ENCODE assay signal across 20 mouse cellular contexts in genomic region chr4:53544889-53545288, GRCm38 (mm10).
DNase-seq lines count a peak whose midpoint lies in the region; ATAC-seq and TF ChIP-seq lines count a peak whose summit lies in the region.
"Had no signal": no experiment of that assay in that cellular context is flagged by ENCODE, and none has a peak within 500 bp of the region (broad histone marks: within the 10 kb centered on the region; RNA-seq: fewer than 3 reads in every experiment).

No protein-coding gene starts in this region.

- TF ChIP-seq CTCF in gastrocnemius, adult 2 months (IDR thresholded peaks at IDR 0.05) = peak; percentile 52
- TF ChIP-seq CTCF in kidney, postnatal 0 days (IDR thresholded peaks at IDR 0.05; ENCODE audit: low read depth) = peak; percentile 51; the same call in 1 of the 2 replicates

- 82% methylated on average over 1 of the region's 1 CpGs for WGBS in kidney, postnatal 0 days

- H3K9ac ChIP-seq in kidney, postnatal 0 days (ENCODE audit: low read depth, low read length) = no peak overlapping the region
- H3K9ac ChIP-seq: embryonic facial prominence, embryonic 13.5 days; heart, embryonic 13.5 days; liver, embryonic 13.5 days; midbrain, embryonic 15.5 days; neural tube, embryonic 12.5 days had no signal

- no peak overlapping the region for H3K4me3 ChIP-seq in gastrocnemius, adult 2 months
- no peak overlapping the region for H3K4me3 ChIP-seq in kidney, postnatal 0 days (replicated peaks; ENCODE audit: low read depth, low read length)
- H3K4me3 ChIP-seq: embryonic facial prominence, embryonic 13.5 days; forebrain, embryonic 10.5 days; heart, embryonic 13.5 days; liver, embryonic 13.5 days; midbrain, embryonic 15.5 days; neural tube, embryonic 12.5 days had no signal

- no peak overlapping the region for H3K4me2 ChIP-seq in kidney, postnatal 0 days (ENCODE audit: low read length)
- H3K4me2 ChIP-seq: embryonic facial prominence, embryonic 13.5 days; heart, embryonic 13.5 days; liver, embryonic 13.5 days; midbrain, embryonic 15.5 days; neural tube, embryonic 12.5 days had no signal

- H3K27ac ChIP-seq in gastrocnemius, adult 2 months = 0 out of 2 replicates have a peak overlapping the region, but pooled peaks have one; percentile 24
- H3K27ac ChIP-seq in kidney, postnatal 0 days = no peak overlapping the region
- H3K27ac ChIP-seq: embryonic facial prominence, embryonic 13.5 days; forebrain, embryonic 10.5 days; heart, embryonic 13.5 days; liver, embryonic 13.5 days; midbrain, embryonic 15.5 days; neural tube, embryonic 12.5 days had no signal

- DNase-seq in gastrocnemius, adult 2 months = no peak
- DNase-seq in gastrocnemius, postnatal 14 days = no peak
- DNase-seq in kidney, postnatal 0 days (ENCODE audit: low spot score) = no peak
- no peak for DNase-seq in kidney, adult 18-20 months
- peak; percentile 7 for DNase-seq in retina, embryonic 14.5 days (ENCODE audit: low spot score)
- no peak for DNase-seq in retina, postnatal 1 day
- DNase-seq in frontal cortex, adult 2 months (ENCODE audit: extremely low spot score in 1 of 2, low spot score in 1 of 2) = no peak
- no peak for DNase-seq in c-Kit-positive CD71-positive TER-119-positive erythroid progenitor cells, embryonic 14.5 days (ENCODE audit: low spot score)
- DNase-seq: adrenal gland, postnatal 10 days; cerebellum, postnatal 36 days; layer of hippocampus, adult 9-11 months; liver, embryonic 13.5 days; spleen, adult 18-20 months; thymus, postnatal 36 days had no signal

- no peaks in the 10 kb centered on the region for H3K4me1 ChIP-seq in kidney, postnatal 0 days (replicated peaks; ENCODE audit: insufficient read depth, low read length)
- H3K4me1 ChIP-seq: embryonic facial prominence, embryonic 13.5 days; forebrain, embryonic 10.5 days; midbrain, embryonic 15.5 days; neural tube, embryonic 12.5 days had no signal

- no peaks in the 10 kb centered on the region for H3K9me3 ChIP-seq in kidney, postnatal 0 days (replicated peaks; ENCODE audit: low read length)
- H3K9me3 ChIP-seq: embryonic facial prominence, embryonic 13.5 days; forebrain, embryonic 10.5 days; heart, embryonic 13.5 days; liver, embryonic 13.5 days; midbrain, embryonic 15.5 days; neural tube, embryonic 12.5 days had no signal

- intact Hi-C loops in gastrocnemius, adult 2 months (cut with DNase I) = loop anchor here (5.0 kb wide), 2 partner anchors 47 to 163 kb away; no protein-coding TSS in a partner anchor
- intact Hi-C loops in gastrocnemius, postnatal 14 days (cut with DNase I; ENCODE audit: low total_unique reads) = no loop called here

- ATAC-seq in kidney, postnatal 0 days (replicated peaks; ENCODE audit: low FRiP score, low read depth) = no peak
- ATAC-seq: hindbrain, embryonic 16.5 days; midbrain, embryonic 15.5 days had no signal

- H3K27me3 ChIP-seq in kidney, postnatal 0 days (ENCODE audit: insufficient read depth, low read length) = no peaks in the 10 kb centered on the region
- H3K27me3 ChIP-seq: embryonic facial prominence, embryonic 13.5 days; heart, embryonic 13.5 days; liver, embryonic 13.5 days; midbrain, embryonic 15.5 days; neural tube, embryonic 12.5 days had no signal

- H3K36me3 ChIP-seq in kidney, postnatal 0 days (ENCODE audit: insufficient read depth, low read length) = peaks cover 21% of the 10 kb centered on the region; the same call in 1 of the 2 replicates
- H3K36me3 ChIP-seq: forebrain, embryonic 10.5 days had no signal
